Mouse (Mus musculus) embryonic facial prominence, embryonic 11.5 days (tissue): Measurements from ENCODE around the gene Mief2. TPM values are rescaled to one million over a fixed set of nuclear protein-coding genes. Genes with fewer than 3 reads are reported as not detected.

Experiments used
- ATAC-seq: fragments of 200-750 bp; cut with Nextera tagmentation; replicated peaks from 2 replicates; pipeline ENCODE4 v1.8.0; 2017; ENCODE audit warnings: low read depth; ENCODE audit not compliant: insufficient number of reproducible peaks, low FRiP score, low TSS enrichment
- DNase-seq: peaks from one replicate; pipeline ENCODE4 v3.0.0-alpha.2; 2015; ENCODE audit warnings: low spot score
- H3K27ac ChIP-seq: fragments of 300-500 bp; sonication (generic); replicated peaks from 2 replicates; pipeline ENCODE4 v1.5.1; 2014; ENCODE audit warnings: mild to moderate bottlenecking, low read depth, low read length, control low read depth
- H3K27me3 ChIP-seq: fragments of 300-500 bp; sonication (generic); 2 replicates; pipeline ENCODE4 v1.6.1; 2014; ENCODE audit warnings: mild to moderate bottlenecking, low read length, moderate library complexity, mixed read lengths; ENCODE audit not compliant: control insufficient read depth, insufficient read depth
- H3K36me3 ChIP-seq: fragments of 300-500 bp; sonication (generic); replicated peaks from 2 replicates; pipeline ENCODE4 v1.6.1; 2014; ENCODE audit warnings: low read depth, mild to moderate bottlenecking, low read length, moderate library complexity, mixed read lengths; ENCODE audit not compliant: control insufficient read depth, insufficient read depth
- H3K4me1 ChIP-seq: fragments of 300-500 bp; sonication (generic); 2 replicates; pipeline ENCODE4 v1.6.1; 2014; ENCODE audit warnings: low read length, mixed read lengths; ENCODE audit not compliant: control insufficient read depth, insufficient read depth
- H3K4me2 ChIP-seq: fragments of 300-500 bp; sonication (generic); 2 replicates; pipeline ENCODE4 v1.6.1; 2014; ENCODE audit warnings: low read depth, mild to moderate bottlenecking, control low read depth, low read length, moderate library complexity
- H3K4me3 ChIP-seq: fragments of 300-500 bp; sonication (generic); 2 replicates; pipeline ENCODE4 v1.5.1; 2014; ENCODE audit warnings: low read depth, low read length, control low read depth
- H3K9ac ChIP-seq: fragments of 300-500 bp; sonication (generic); replicated peaks from 2 replicates; pipeline ENCODE4 v1.6.1; 2014; ENCODE audit warnings: mild to moderate bottlenecking, control low read depth, low read length
- H3K9me3 ChIP-seq: fragments of 300-500 bp; sonication (generic); replicated peaks from 2 replicates; pipeline ENCODE4 v1.6.1; 2016; ENCODE audit warnings: mild to moderate bottlenecking, low read length, inconsistent platforms, mixed read lengths; ENCODE audit not compliant: control insufficient read depth
- WGBS: fragments of 180-500 bp; shearing (Covaris S2); extraction: QIAGEN DNeasy Blood & Tissue Kit; methylation state at CpG from one replicate; pipeline ENCODE4 v1.1.7; 2014; 5-methylcytosine and 5-hydroxymethylcytosine counted together
- polyA plus RNA-seq: library from polyadenylated mRNA; unstranded; fragments of >200 nt; fragmentation: Nextera tagmentation; extraction: Ambion mirVana; gene quantifications from 2 replicates; pipeline ENCODE4 v1.2.1, GENCODE M21; 2014

The Mief2 gene
- polyA plus RNA-seq, 1 experiment from 2014 or later, result 11.6 TPM

- Histone ChIP-seq H3K4me3 (peak overlapping the region; percentile 86), H3K9me3 (no peaks in the 10 kb centered on the region), H3K27me3 (no peaks in the 10 kb centered on the region), H3K9ac (peak overlapping the region; percentile 91), H3K4me2 (peak overlapping the region; percentile 78), H3K4me1 (peaks cover 3% of the 10 kb centered on the region; the same call in 1 of the 2 replicates), H3K27ac (peak overlapping the region; percentile 76), H3K36me3 (peaks cover 3% of the 10 kb centered on the region)
- peak; percentile 1 for DNase-seq
- WGBS, result 5% methylated on average over 12 of the region's 12 CpGs
- ATAC-seq, result peak; percentile 4; the same call in 1 of the 2 replicates
These were observed 632 bp upstream of the Mief2 start for GRCm38 (mm10) chr11:60727392-60728140.

GRCm38 (mm10) chr11:60729217-60729641, 1.0 kb downstream of the Mief2 start:
- H3K4me3 ChIP-seq, result peak overlapping the region; percentile 67
- H3K4me2 ChIP-seq, result no peak overlapping the region
- no peaks in the 10 kb centered on the region for H3K27me3 ChIP-seq
- ATAC-seq, result no peak
- no peak overlapping the region for H3K27ac ChIP-seq
- no peak overlapping the region for H3K9ac ChIP-seq
- no peaks in the 10 kb centered on the region for H3K9me3 ChIP-seq
- WGBS, result 74% methylated on average over 6 of the region's 6 CpGs
- no peaks in the 10 kb centered on the region; the same call in 1 of the 2 replicates for H3K36me3 ChIP-seq
- no peak for DNase-seq
- peaks cover 3% of the 10 kb centered on the region; the same call in 1 of the 2 replicates for H3K4me1 ChIP-seq

GRCm38 (mm10) chr11:60730169-60730568, 2.0 kb downstream of the Mief2 start:
- no peak overlapping the region for H3K9ac ChIP-seq
- H3K27ac ChIP-seq, result no peak overlapping the region
- 88% methylated on average over 9 of the region's 9 CpGs for WGBS
- ATAC-seq (no peak), DNase-seq (no peak)
- peaks cover 3% of the 10 kb centered on the region; the same call in 1 of the 2 replicates for H3K4me1 ChIP-seq
- no peak overlapping the region for H3K4me3 ChIP-seq
- H3K27me3 ChIP-seq, result no peaks in the 10 kb centered on the region
- no peak overlapping the region for H3K4me2 ChIP-seq
- H3K9me3 ChIP-seq, result no peaks in the 10 kb centered on the region
- H3K36me3 ChIP-seq, result no peaks in the 10 kb centered on the region; the same call in 1 of the 2 replicates

GRCm38 (mm10) chr11:60731251-60731650, 3.1 kb downstream of the Mief2 start:
- 88% methylated on average over 14 of the region's 14 CpGs for WGBS
- H3K36me3 ChIP-seq, result no peaks in the 10 kb centered on the region; the same call in 1 of the 2 replicates

GRCm38 (mm10) chr11:60734206-60734605, 6.0 kb downstream of the Mief2 start:
- DNase-seq, result no peak
- Histone ChIP-seq H3K4me1 (no peaks in the 10 kb centered on the region), H3K9me3 (no peaks in the 10 kb centered on the region), H3K27me3 (no peaks in the 10 kb centered on the region), H3K4me3 (no peak overlapping the region), H3K9ac (no peak overlapping the region), H3K27ac (no peak overlapping the region), H3K4me2 (no peak overlapping the region), H3K36me3 (no peaks in the 10 kb centered on the region; the same call in 1 of the 2 replicates)
- WGBS, result 82% methylated on average over 2 of the region's 2 CpGs
- ATAC-seq, result no peak

More at GRCm38 (mm10) chr11:60731251-60731650, 3.1 kb downstream of the Mief2 start:
- Histone ChIP-seq H3K9ac (no peak overlapping the region), H3K27me3 (no peaks in the 10 kb centered on the region), H3K27ac (no peak overlapping the region), H3K4me3 (no peak overlapping the region), H3K4me2 (no peak overlapping the region), H3K9me3 (no peaks in the 10 kb centered on the region), H3K4me1 (peaks cover 3% of the 10 kb centered on the region; the same call in 1 of the 2 replicates)
- DNase-seq (no peak), ATAC-seq (no peak)

- Histone ChIP-seq H3K9me3 (no peaks in the 10 kb centered on the region), H3K36me3 (no peaks in the 10 kb centered on the region; the same call in 1 of the 2 replicates), H3K4me3 (no peak overlapping the region), H3K9ac (no peak overlapping the region), H3K4me2 (no peak overlapping the region), H3K27ac (no peak overlapping the region), H3K27me3 (no peaks in the 10 kb centered on the region), H3K4me1 (no peaks in the 10 kb centered on the region)
- ATAC-seq, result no peak
- WGBS, result 80% methylated on average over 5 of the region's 5 CpGs
- DNase-seq, result no peak
These were observed 7.0 kb downstream of the Mief2 start for GRCm38 (mm10) chr11:60735191-60735590.

GRCm38 (mm10) chr11:60736491-60736890, 8.3 kb downstream of the Mief2 start:
- ATAC-seq, result no peak
- H3K27me3 ChIP-seq, result no peaks in the 10 kb centered on the region
- H3K4me3 ChIP-seq, result no peak overlapping the region
- H3K27ac ChIP-seq, result no peak overlapping the region
- H3K4me1 ChIP-seq, result no peaks in the 10 kb centered on the region
- WGBS, result 88% methylated on average over 3 of the region's 3 CpGs
- H3K4me2 ChIP-seq, result no peak overlapping the region
- DNase-seq, result no peak
- peaks cover 3% of the 10 kb centered on the region; the same call in 1 of the 2 replicates for H3K36me3 ChIP-seq
- no peaks in the 10 kb centered on the region for H3K9me3 ChIP-seq
- no peak overlapping the region for H3K9ac ChIP-seq

GRCm38 (mm10) chr11:60737450-60737849, 9.3 kb downstream of the Mief2 start:
- Histone ChIP-seq H3K9me3 (no peaks in the 10 kb centered on the region), H3K4me2 (no peak overlapping the region), H3K36me3 (peaks cover 3% of the 10 kb centered on the region; the same call in 1 of the 2 replicates), H3K9ac (no peak overlapping the region), H3K27ac (no peak overlapping the region), H3K27me3 (no peaks in the 10 kb centered on the region), H3K4me1 (no peaks in the 10 kb centered on the region), H3K4me3 (no peak overlapping the region)
- no peak for DNase-seq
- no peak for ATAC-seq
